Mouse (Mus musculus): ENCODE measurements around the gene Cdc34. TPM values are rescaled to one million over a fixed set of nuclear protein-coding genes. Genes with fewer than 3 reads are reported as not detected.

Gene Cdc34
- polyA plus RNA-seq, 1 experiment from 2014 or later = 145 TPM

- 75% methylated on average over 28 of the region's 28 CpGs for WGBS
- Histone ChIP-seq H3K9ac (ENCODE audit: low read length) (no peak overlapping the region), H3K4me1 (replicated peaks; ENCODE audit: control insufficient read depth, insufficient read depth, low read length) (no peaks in the 10 kb centered on the region), H3K4me3 (ENCODE audit: low read depth, low read length) (no peak overlapping the region), H3K4me2 (ENCODE audit: low read length) (no peak overlapping the region), H3K27ac (ENCODE audit: low read depth) (no peak overlapping the region), H3K9me3 (ENCODE audit: control insufficient read depth, low read length) (0 out of 2 replicates have a peak, but pooled peaks cover 5% of the 10 kb centered on the region), H3K27me3 (replicated peaks; ENCODE audit: control insufficient read depth, insufficient read depth, low read length) (no peaks in the 10 kb centered on the region), H3K36me3 (ENCODE audit: control insufficient read depth, insufficient read depth, low read length) (no peaks in the 10 kb centered on the region)
- ATAC-seq (replicated peaks; ENCODE audit: low FRiP score, low TSS enrichment, low read depth) (no peak), DNase-seq (ENCODE audit: low spot score) (no peak)
Observed at GRCm38 (mm10) chr10:79728323-79729249, 46.6 kb downstream of the Cdc34 start.

- no peak overlapping the region for H3K9ac ChIP-seq (ENCODE audit: low read length)
- no peaks in the 10 kb centered on the region for H3K27me3 ChIP-seq (replicated peaks; ENCODE audit: control insufficient read depth, insufficient read depth, low read length)
- no peak overlapping the region for H3K4me3 ChIP-seq (ENCODE audit: low read depth, low read length)
- H3K36me3 ChIP-seq (ENCODE audit: control insufficient read depth, insufficient read depth, low read length) = no peaks in the 10 kb centered on the region
- no peak for ATAC-seq (replicated peaks; ENCODE audit: low FRiP score, low TSS enrichment, low read depth)
- H3K4me1 ChIP-seq (replicated peaks; ENCODE audit: control insufficient read depth, insufficient read depth, low read length) = no peaks in the 10 kb centered on the region
- WGBS = 82% methylated on average over 13 of the region's 13 CpGs
- 0 out of 2 replicates have a peak, but pooled peaks cover 5% of the 10 kb centered on the region for H3K9me3 ChIP-seq (ENCODE audit: control insufficient read depth, low read length)
- DNase-seq (ENCODE audit: low spot score) = no peak
- no peak overlapping the region for H3K4me2 ChIP-seq (ENCODE audit: low read length)
- H3K27ac ChIP-seq (ENCODE audit: low read depth) = no peak overlapping the region
Observed at GRCm38 (mm10) chr10:79729357-79729965, 47.5 kb downstream of the Cdc34 start.

- no peak overlapping the region for H3K27ac ChIP-seq (ENCODE audit: low read depth)
- H3K9ac ChIP-seq (ENCODE audit: low read length) = no peak overlapping the region
- no peaks in the 10 kb centered on the region for H3K4me1 ChIP-seq (replicated peaks; ENCODE audit: control insufficient read depth, insufficient read depth, low read length)
- no peak overlapping the region for H3K4me3 ChIP-seq (ENCODE audit: low read depth, low read length)
- peaks cover 17% of the 10 kb centered on the region for H3K36me3 ChIP-seq (ENCODE audit: control insufficient read depth, insufficient read depth, low read length)
- H3K4me2 ChIP-seq (ENCODE audit: low read length) = no peak overlapping the region
- WGBS = 82% methylated on average over 1 of the region's 1 CpGs
- DNase-seq (ENCODE audit: low spot score) = no peak
- peaks cover 30% of the 10 kb centered on the region for H3K9me3 ChIP-seq (ENCODE audit: control insufficient read depth, low read length)
- ATAC-seq (replicated peaks; ENCODE audit: low FRiP score, low TSS enrichment, low read depth) = no peak
- no peaks in the 10 kb centered on the region; the same call in 1 of the 2 replicates for H3K27me3 ChIP-seq (replicated peaks; ENCODE audit: control insufficient read depth, insufficient read depth, low read length)
Observed at GRCm38 (mm10) chr10:79732500-79732899, 50.5 kb downstream of the Cdc34 start.

GRCm38 (mm10) chr10:79733847-79734246, 51.9 kb downstream of the Cdc34 start:
- Histone ChIP-seq H3K4me1 (replicated peaks; ENCODE audit: control insufficient read depth, insufficient read depth, low read length) (no peaks in the 10 kb centered on the region), H3K9ac (ENCODE audit: low read length) (no peak overlapping the region), H3K4me3 (ENCODE audit: low read depth, low read length) (no peak overlapping the region), H3K36me3 (ENCODE audit: control insufficient read depth, insufficient read depth, low read length) (peaks cover 31% of the 10 kb centered on the region), H3K27ac (ENCODE audit: low read depth) (no peak overlapping the region), H3K27me3 (replicated peaks; ENCODE audit: control insufficient read depth, insufficient read depth, low read length) (no peaks in the 10 kb centered on the region; the same call in 1 of the 2 replicates), H3K4me2 (ENCODE audit: low read length) (no peak overlapping the region), H3K9me3 (ENCODE audit: control insufficient read depth, low read length) (peaks cover 43% of the 10 kb centered on the region)
- WGBS = 94% methylated on average over 15 of the region's 15 CpGs
- ATAC-seq (replicated peaks; ENCODE audit: low FRiP score, low TSS enrichment, low read depth) (no peak), DNase-seq (ENCODE audit: low spot score) (no peak)

- peaks cover 46% of the 10 kb centered on the region for H3K36me3 ChIP-seq (ENCODE audit: control insufficient read depth, insufficient read depth, low read length)
- H3K27ac ChIP-seq (ENCODE audit: low read depth) = no peak overlapping the region
- no peaks in the 10 kb centered on the region; the same call in 1 of the 2 replicates for H3K27me3 ChIP-seq (replicated peaks; ENCODE audit: control insufficient read depth, insufficient read depth, low read length)
- H3K4me2 ChIP-seq (ENCODE audit: low read length) = no peak overlapping the region
- no peak overlapping the region for H3K4me3 ChIP-seq (ENCODE audit: low read depth, low read length)
- peaks cover 59% of the 10 kb centered on the region for H3K9me3 ChIP-seq (ENCODE audit: control insufficient read depth, low read length)
- 0 out of 2 replicates have a peak, but pooled peaks have one; percentile 2 for ATAC-seq (replicated peaks; ENCODE audit: low FRiP score, low TSS enrichment, low read depth)
- WGBS = 25% methylated on average over 37 of the region's 52 CpGs
- no peaks in the 10 kb centered on the region for H3K4me1 ChIP-seq (replicated peaks; ENCODE audit: control insufficient read depth, insufficient read depth, low read length)
- DNase-seq (ENCODE audit: low spot score) = no peak
- no peak overlapping the region for H3K9ac ChIP-seq (ENCODE audit: low read length)
Observed at GRCm38 (mm10) chr10:79735361-79735760, 53.4 kb downstream of the Cdc34 start.

GRCm38 (mm10) chr10:79736706-79737105, 54.7 kb downstream of the Cdc34 start:
- Histone ChIP-seq H3K9ac (ENCODE audit: low read length) (no peak overlapping the region), H3K4me2 (ENCODE audit: low read length) (no peak overlapping the region), H3K27me3 (replicated peaks; ENCODE audit: control insufficient read depth, insufficient read depth, low read length) (no peaks in the 10 kb centered on the region; the same call in 1 of the 2 replicates), H3K4me3 (ENCODE audit: low read depth, low read length) (no peak overlapping the region), H3K27ac (ENCODE audit: low read depth) (no peak overlapping the region), H3K36me3 (ENCODE audit: control insufficient read depth, insufficient read depth, low read length) (peaks cover 59% of the 10 kb centered on the region), H3K9me3 (ENCODE audit: control insufficient read depth, low read length) (peaks cover 70% of the 10 kb centered on the region), H3K4me1 (replicated peaks; ENCODE audit: control insufficient read depth, insufficient read depth, low read length) (no peaks in the 10 kb centered on the region)
- DNase-seq (ENCODE audit: low spot score) = no peak
- 90% methylated on average over 14 of the region's 14 CpGs for WGBS
- no peak for ATAC-seq (replicated peaks; ENCODE audit: low FRiP score, low TSS enrichment, low read depth)

Other genes with a start within 250 kb of the Cdc34 start
- gene Vmn2r83, start 213.5 kb upstream of the Cdc34 start, polyA plus RNA-seq (2014; fragmentation: Nextera tagmentation; extraction: Ambion mirVana) = not detected in 2 replicates
- 91.9 and 92.2 TPM in 2 replicates for gene Plpp2, start 148.4 kb upstream of the Cdc34 start, polyA plus RNA-seq (2014; fragmentation: Nextera tagmentation; extraction: Ambion mirVana)
- 47.9 and 48.0 TPM in 2 replicates for gene Mier2, start 127.0 kb upstream of the Cdc34 start, polyA plus RNA-seq (2014; fragmentation: Nextera tagmentation; extraction: Ambion mirVana)
- not detected in 2 replicates for gene Theg, start 94.9 kb upstream of the Cdc34 start, polyA plus RNA-seq (2014; fragmentation: Nextera tagmentation; extraction: Ambion mirVana)
- gene C2cd4c, start 68.2 kb upstream of the Cdc34 start, polyA plus RNA-seq (2014; fragmentation: Nextera tagmentation; extraction: Ambion mirVana) = 0.19 TPM in 1 of 2 replicates, not detected in the other
- gene Shc2, start 44.3 kb upstream of the Cdc34 start, polyA plus RNA-seq (2014; fragmentation: Nextera tagmentation; extraction: Ambion mirVana) = 8.1 and 8.4 TPM in 2 replicates
- gene Odf3l2, start 36.5 kb upstream of the Cdc34 start, polyA plus RNA-seq (2014; fragmentation: Nextera tagmentation; extraction: Ambion mirVana) = not detected in 2 replicates
- 32.5 and 34.7 TPM in 2 replicates for gene Madcam1, start 17.6 kb upstream of the Cdc34 start, polyA plus RNA-seq (2014; fragmentation: Nextera tagmentation; extraction: Ambion mirVana)
- 80.1 and 81.2 TPM in 2 replicates for gene Tpgs1, start 12.8 kb upstream of the Cdc34 start, polyA plus RNA-seq (2014; fragmentation: Nextera tagmentation; extraction: Ambion mirVana)
- gene Gzmm, start 6.8 kb downstream of the Cdc34 start, polyA plus RNA-seq (2014; fragmentation: Nextera tagmentation; extraction: Ambion mirVana) = 0.78 and 1.2 TPM in 2 replicates
- gene Bsg, start 22.3 kb downstream of the Cdc34 start, polyA plus RNA-seq (2014; fragmentation: Nextera tagmentation; extraction: Ambion mirVana) = 895 and 900 TPM in 2 replicates
- 0.09 and 0.12 TPM in 2 replicates for gene Hcn2, start 34.4 kb downstream of the Cdc34 start, polyA plus RNA-seq (2014; fragmentation: Nextera tagmentation; extraction: Ambion mirVana)
- 37.9 and 40.1 TPM in 2 replicates for gene Polrmt, start 64.4 kb downstream of the Cdc34 start, polyA plus RNA-seq (2014; fragmentation: Nextera tagmentation; extraction: Ambion mirVana)
- gene Fgf22, start 72.9 kb downstream of the Cdc34 start, polyA plus RNA-seq (2014; fragmentation: Nextera tagmentation; extraction: Ambion mirVana) = 0.26 and 0.42 TPM in 2 replicates
- 80.3 and 90.3 TPM in 2 replicates for gene Rnf126, start 84.8 kb downstream of the Cdc34 start, polyA plus RNA-seq (2014; fragmentation: Nextera tagmentation; extraction: Ambion mirVana)
- 10.1 and 11.1 TPM in 2 replicates for gene Fstl3, start 95.1 kb downstream of the Cdc34 start, polyA plus RNA-seq (2014; fragmentation: Nextera tagmentation; extraction: Ambion mirVana)
- 0.45 TPM in 1 of 2 replicates, not detected in the other for gene Prss57, start 108.8 kb downstream of the Cdc34 start, polyA plus RNA-seq (2014; fragmentation: Nextera tagmentation; extraction: Ambion mirVana)
- 63.4 and 66.2 TPM in 2 replicates for gene Palm, start 111.4 kb downstream of the Cdc34 start, polyA plus RNA-seq (2014; fragmentation: Nextera tagmentation; extraction: Ambion mirVana)
- gene Misp, start 138.8 kb downstream of the Cdc34 start, polyA plus RNA-seq (2014; fragmentation: Nextera tagmentation; extraction: Ambion mirVana) = 78.3 and 87.9 TPM in 2 replicates
- 286 and 291 TPM in 2 replicates for gene Ptbp1, start 172.2 kb downstream of the Cdc34 start, polyA plus RNA-seq (2014; fragmentation: Nextera tagmentation; extraction: Ambion mirVana)
- 5.2 and 5.9 TPM in 2 replicates for gene Prtn3, start 192.3 kb downstream of the Cdc34 start, polyA plus RNA-seq (2014; fragmentation: Nextera tagmentation; extraction: Ambion mirVana)
- gene Plppr3, start 192.4 kb downstream of the Cdc34 start, polyA plus RNA-seq (2014; fragmentation: Nextera tagmentation; extraction: Ambion mirVana) = 38.8 and 46.4 TPM in 2 replicates
- gene Elane, start 204.1 kb downstream of the Cdc34 start, polyA plus RNA-seq (2014; fragmentation: Nextera tagmentation; extraction: Ambion mirVana) = 0.55 TPM in 1 of 2 replicates, not detected in the other
- not detected in 2 replicates for gene Cfd, start 208.7 kb downstream of the Cdc34 start, polyA plus RNA-seq (2014; fragmentation: Nextera tagmentation; extraction: Ambion mirVana)
- 42.0 and 46.3 TPM in 2 replicates for gene Med16, start 226.7 kb downstream of the Cdc34 start, polyA plus RNA-seq (2014; fragmentation: Nextera tagmentation; extraction: Ambion mirVana)
- gene Gm26602, start 228.7 kb downstream of the Cdc34 start, polyA plus RNA-seq (2014; fragmentation: Nextera tagmentation; extraction: Ambion mirVana) = not detected in 2 replicates
- gene Kiss1r, start 234.8 kb downstream of the Cdc34 start, polyA plus RNA-seq (2014; fragmentation: Nextera tagmentation; extraction: Ambion mirVana) = 0.46 and 0.51 TPM in 2 replicates
- 122 and 126 TPM in 2 replicates for gene R3hdm4, start 239.0 kb downstream of the Cdc34 start, polyA plus RNA-seq (2014; fragmentation: Nextera tagmentation; extraction: Ambion mirVana)
- gene Arid3a, start 244.8 kb downstream of the Cdc34 start, polyA plus RNA-seq (2014; fragmentation: Nextera tagmentation; extraction: Ambion mirVana) = 12.7 and 14.4 TPM in 2 replicates